Mouse (Mus musculus): ENCODE measurements around the gene Git1. TPM values are rescaled to one million over a fixed set of nuclear protein-coding genes. Genes with fewer than 3 reads are reported as not detected.
A peak's percentile ranks its signal among the peaks of the same experiment; 100 is the strongest.
"Not testable (repeated sequence)": the region's sequence is repeated elsewhere in the genome, so short reads cannot be mapped to it uniquely, and the experiment has no call there.

The Git1 gene
- polyA plus RNA-seq, 1 experiment from 2014 or later = 2.1 TPM

DNA sequence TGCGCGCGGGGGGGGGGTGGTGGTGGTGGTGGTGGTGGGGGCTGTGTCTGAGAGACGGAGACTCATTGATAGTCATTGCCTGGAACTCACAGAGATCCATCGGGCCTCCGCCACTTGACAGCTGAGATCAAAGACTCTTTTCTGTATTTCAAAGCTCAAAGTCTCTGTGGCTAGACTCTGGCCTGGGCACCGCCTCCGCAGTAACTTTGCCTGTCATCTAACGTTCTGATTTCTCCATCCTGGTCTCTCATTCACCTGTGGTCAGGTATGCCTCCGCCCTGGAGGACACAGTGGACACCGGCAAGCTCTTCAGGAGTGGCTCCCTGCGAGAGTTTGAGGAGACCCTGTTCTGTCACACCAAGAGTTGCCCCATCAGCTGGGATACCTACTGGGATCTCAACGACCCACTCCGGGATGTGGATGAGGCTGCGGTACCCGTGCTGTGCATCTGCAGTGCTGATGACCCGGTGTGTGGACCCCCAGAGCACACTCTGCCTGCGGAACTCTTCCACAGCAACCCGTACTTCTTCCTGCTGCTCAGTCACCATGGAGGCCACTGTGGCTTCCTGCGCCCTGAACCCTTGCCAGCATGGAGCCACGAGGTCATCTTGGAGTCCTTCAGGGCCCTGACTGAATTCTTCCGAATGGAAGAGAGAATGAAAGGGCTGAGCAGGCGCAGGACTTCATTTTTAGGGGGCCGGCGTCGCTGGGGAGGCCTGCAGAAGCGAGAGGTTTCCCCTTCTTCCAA is 24.9 kb downstream of the Git1 start:
- no peaks in the 10 kb centered on the region for H3K9me3 ChIP-seq (ENCODE audit: low read length)
- TF ChIP-seq EP300 (IDR thresholded peaks at IDR 0.05; ENCODE audit: low read depth) = no peak
- H3K27ac ChIP-seq (ENCODE audit: low read depth) = peak overlapping the region; percentile 86
- peaks cover 18% of the 10 kb centered on the region for H3K27me3 ChIP-seq (ENCODE audit: insufficient read depth, low read length)
- ATAC-seq = no peak
- no peaks in the 10 kb centered on the region for H3K36me3 ChIP-seq (replicated peaks; ENCODE audit: insufficient read depth, low read length)
- peak overlapping the region; percentile 9; the same call in 1 of the 2 replicates for H3K4me2 ChIP-seq (ENCODE audit: low read depth, low read length)
- H3K4me1 ChIP-seq (ENCODE audit: insufficient read depth) = peaks cover 51% of the 10 kb centered on the region
- 51% methylated on average over 26 of the region's 27 CpGs for WGBS (ENCODE audit: insufficient replicate concordance)
- H3K9ac ChIP-seq (replicated peaks) = peak overlapping the region; percentile 9; the same call in 1 of the 2 replicates
- peak; percentile 18 for DNase-seq
- no peak overlapping the region for H3K4me3 ChIP-seq (ENCODE audit: low read depth, low read length)

DNA sequence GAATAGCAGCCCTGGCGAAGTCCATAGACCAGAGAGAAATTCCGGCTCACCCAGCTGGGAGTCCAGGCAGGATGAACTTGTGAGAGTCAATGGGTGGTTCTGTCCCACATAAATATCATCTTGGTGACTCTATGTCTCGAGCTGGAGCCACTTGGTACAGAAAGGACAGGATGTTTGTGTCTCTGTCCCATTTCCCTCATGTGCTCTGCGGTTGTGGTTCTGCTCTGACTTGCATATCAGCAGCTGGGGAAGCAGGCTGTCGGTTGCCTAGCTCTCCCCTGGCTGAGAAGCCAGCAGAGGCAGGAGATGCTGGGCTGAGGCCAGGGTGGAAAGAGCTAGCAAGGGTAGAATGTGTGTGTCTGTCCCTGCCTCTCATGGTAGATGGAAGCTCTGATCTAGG is 25.7 kb downstream of the Git1 start, which contains the start of gene Gm10392:
Gm10392 (minus strand) TSS at position 156 of the 400 bp plus-strand sequence.
- ATAC-seq = no peak
- WGBS (ENCODE audit: insufficient replicate concordance) = 21% methylated on average over 5 of the region's 5 CpGs
- Histone ChIP-seq H3K27me3 (ENCODE audit: insufficient read depth, low read length) (peaks cover 18% of the 10 kb centered on the region), H3K4me2 (ENCODE audit: low read depth, low read length) (peak within 1 kb of the TSS; percentile 9; the same call in 1 of the 2 replicates), H3K9me3 (ENCODE audit: low read length) (no peaks in the 10 kb centered on the region), H3K4me3 (ENCODE audit: low read depth, low read length) (no peak within 1 kb of the TSS), H3K4me1 (ENCODE audit: insufficient read depth) (peaks cover 44% of the 10 kb centered on the region), H3K27ac (ENCODE audit: low read depth) (peak within 1 kb of the TSS; percentile 86), H3K9ac (replicated peaks) (peak within 1 kb of the TSS; percentile 9; the same call in 1 of the 2 replicates), H3K36me3 (replicated peaks; ENCODE audit: insufficient read depth, low read length) (no peaks in the 10 kb centered on the region)
- TF ChIP-seq CTCF (IDR thresholded peaks at IDR 0.05; ENCODE audit: low read depth) (no peak), EP300 (IDR thresholded peaks at IDR 0.05; ENCODE audit: low read depth) (no peak)
- peak; percentile 54 for DNase-seq

DNA sequence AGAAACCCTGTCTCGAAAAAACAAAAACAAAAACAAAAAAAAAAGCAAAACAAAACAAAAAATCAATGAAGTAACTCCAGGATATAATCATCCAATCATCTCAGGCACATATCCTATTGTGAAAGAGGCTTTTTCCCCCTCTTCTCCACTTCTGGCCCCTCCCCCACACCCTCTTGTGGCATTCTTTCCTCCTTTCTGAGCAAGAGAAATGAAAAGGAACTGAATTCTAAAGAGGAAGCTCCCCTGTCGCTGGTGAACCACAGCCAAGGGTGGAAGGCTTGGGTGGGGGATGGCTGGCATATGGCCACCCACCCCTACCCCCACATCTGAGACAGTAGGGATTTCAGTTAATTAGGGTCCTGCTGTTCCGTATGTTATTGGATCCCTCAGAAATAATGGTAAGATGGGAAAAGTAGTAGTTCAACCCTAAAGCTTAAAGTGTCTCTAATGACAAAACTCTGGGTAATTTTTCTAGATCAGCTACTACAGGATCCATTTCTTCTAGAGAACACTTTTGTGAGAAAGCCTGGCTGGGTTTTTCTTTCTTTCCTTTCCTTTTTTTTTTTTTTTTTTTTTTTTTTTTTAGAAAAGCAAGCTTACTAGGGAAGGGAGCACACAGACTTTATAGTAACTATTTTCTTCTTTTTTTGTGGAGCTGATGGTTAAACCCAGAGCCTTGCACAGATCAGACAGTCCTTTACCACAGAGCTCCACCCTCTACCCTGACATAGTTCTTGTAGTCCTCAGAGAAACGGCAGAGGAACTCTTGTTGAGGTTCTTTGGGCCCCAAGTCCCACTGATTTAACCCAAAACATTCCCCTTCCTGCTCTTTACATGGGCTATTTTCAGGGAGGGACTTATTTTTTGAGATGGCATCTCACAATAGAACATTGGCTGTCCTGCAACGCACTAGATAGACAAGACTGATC is 27.5 kb downstream of the Git1 start:
- no peak overlapping the region for H3K4me3 ChIP-seq (ENCODE audit: low read depth, low read length)
- no peak for ATAC-seq
- no peaks in the 10 kb centered on the region for H3K36me3 ChIP-seq (replicated peaks; ENCODE audit: insufficient read depth, low read length)
- H3K9me3 ChIP-seq (ENCODE audit: low read length) = no peaks in the 10 kb centered on the region
- peak; percentile 59 for DNase-seq
- no peak overlapping the region for H3K4me2 ChIP-seq (ENCODE audit: low read depth, low read length)
- TF ChIP-seq EP300 (IDR thresholded peaks at IDR 0.05; ENCODE audit: low read depth) = no peak
- TF ChIP-seq CTCF (IDR thresholded peaks at IDR 0.05; ENCODE audit: low read depth) = 0 out of 2 replicates have a peak, but pooled peaks have one; percentile 4
- peaks cover 30% of the 10 kb centered on the region for H3K4me1 ChIP-seq (ENCODE audit: insufficient read depth)
- H3K27me3 ChIP-seq (ENCODE audit: insufficient read depth, low read length) = peaks cover 10% of the 10 kb centered on the region
- peak overlapping the region; percentile 17; the same call in 1 of the 2 replicates for H3K27ac ChIP-seq (ENCODE audit: low read depth)
- WGBS (ENCODE audit: insufficient replicate concordance) = 37% methylated on average over 5 of the region's 5 CpGs
- H3K9ac ChIP-seq (replicated peaks) = no peak overlapping the region

DNA sequence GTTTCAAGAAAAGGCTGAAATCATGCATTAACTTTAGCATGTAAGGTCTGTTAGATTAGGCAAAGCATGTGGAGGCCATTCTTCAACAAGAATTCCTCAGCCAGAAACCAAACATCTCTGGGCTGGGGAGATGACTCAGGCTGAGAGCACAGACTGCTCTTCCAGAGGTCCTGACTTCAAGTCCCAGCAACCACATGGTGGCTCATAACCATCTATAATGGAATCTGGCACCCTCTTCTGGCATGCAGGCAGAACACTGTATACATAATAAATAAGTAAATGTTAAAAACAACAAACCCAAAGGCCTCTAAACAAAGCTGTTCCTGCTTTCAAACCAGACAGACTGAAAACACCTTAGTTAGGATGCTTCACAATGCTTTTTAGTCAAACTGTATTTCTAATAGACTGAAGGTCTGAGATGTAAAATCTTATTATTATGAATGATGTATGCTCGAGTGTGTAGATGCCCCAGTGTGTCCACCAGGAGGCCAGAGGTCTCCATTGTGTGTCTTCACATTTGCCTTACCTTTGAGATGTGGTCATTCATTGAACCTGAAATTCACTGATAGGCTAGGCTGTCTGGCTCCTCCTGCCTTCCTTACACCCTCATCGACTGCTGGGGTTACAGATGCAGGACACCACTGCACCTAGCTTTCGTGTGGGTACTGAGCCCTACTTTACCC is 32.6 kb downstream of the Git1 start:
- no peak for TF ChIP-seq EP300 (IDR thresholded peaks at IDR 0.05; ENCODE audit: low read depth)
- no peak; the same call in 1 of the 2 replicates for TF ChIP-seq CTCF (IDR thresholded peaks at IDR 0.05; ENCODE audit: low read depth)
- H3K36me3 ChIP-seq (replicated peaks; ENCODE audit: insufficient read depth, low read length) = no peaks in the 10 kb centered on the region
- H3K4me3 ChIP-seq (ENCODE audit: low read depth, low read length) = no peak overlapping the region
- no peaks in the 10 kb centered on the region for H3K9me3 ChIP-seq (ENCODE audit: low read length)
- H3K9ac ChIP-seq (replicated peaks) = no peak overlapping the region
- 0 out of 2 replicates have a peak, but pooled peaks cover 2% of the 10 kb centered on the region for H3K4me1 ChIP-seq (ENCODE audit: insufficient read depth)
- H3K4me2 ChIP-seq (ENCODE audit: low read depth, low read length) = no peak overlapping the region
- DNase-seq = no peak
- no peak overlapping the region for H3K27ac ChIP-seq (ENCODE audit: low read depth)
- 72% methylated on average over 3 of the region's 3 CpGs for WGBS (ENCODE audit: insufficient replicate concordance)
- ATAC-seq = no peak
- no peaks in the 10 kb centered on the region for H3K27me3 ChIP-seq (ENCODE audit: insufficient read depth, low read length)

DNA sequence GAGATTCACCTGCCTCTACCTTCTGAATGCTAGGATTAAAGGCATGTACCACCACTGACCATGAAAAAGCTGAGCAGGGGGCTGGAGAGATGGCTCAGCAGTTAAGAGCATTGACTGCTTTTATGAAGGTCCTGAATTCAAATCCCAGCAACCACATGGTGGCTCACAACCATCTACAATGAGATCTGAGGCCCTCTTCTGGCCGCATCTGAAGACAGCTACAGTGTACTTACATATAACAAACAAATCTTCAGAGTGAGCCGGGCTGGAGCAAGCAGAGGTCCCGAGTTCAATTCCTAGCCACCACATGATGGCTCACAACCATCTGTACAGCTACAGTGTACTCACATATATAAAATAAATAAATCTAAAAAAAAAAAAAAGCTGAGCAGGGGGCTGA is 35.1 kb downstream of the Git1 start:
- H3K9me3 ChIP-seq (ENCODE audit: low read length); DNase-seq; H3K9ac ChIP-seq (replicated peaks); H3K4me1 ChIP-seq (ENCODE audit: insufficient read depth); H3K4me3 ChIP-seq (ENCODE audit: low read depth, low read length); H3K27me3 ChIP-seq (ENCODE audit: insufficient read depth, low read length); H3K27ac ChIP-seq (ENCODE audit: low read depth); H3K36me3 ChIP-seq (replicated peaks; ENCODE audit: insufficient read depth, low read length); H3K4me2 ChIP-seq (ENCODE audit: low read depth, low read length); ATAC-seq: not testable (repeated sequence)
- WGBS (ENCODE audit: insufficient replicate concordance) = 85% methylated on average over 3 of the region's 3 CpGs

Measured in liver, postnatal 0 days (tissue).